Mouse (Mus musculus) CH12.LX (cell line): Measurements from ENCODE around the gene Spop.

Experiments used
- CTCF ChIP-seq, 2 experiments: IDR thresholded peaks in 1 of 2; conservative IDR thresholded peaks in 1 of 2; 2 replicates each; pipeline ENCODE4 v1.5.1; 2011 to 2012; ENCODE audit warnings: low read depth in 2 of 2, low read length in 2 of 2, improper control_type of control experiment in 1 of 2, inconsistent platforms in 1 of 2, mild to moderate bottlenecking in 1 of 2, moderate library complexity in 1 of 2
- HCFC1 ChIP-seq: IDR thresholded peaks from 2 replicates; pipeline ENCODE4 v1.6.1; 2012; ENCODE audit warnings: low read depth, mild to moderate bottlenecking, inconsistent platforms, low read length, improper control_type of control experiment
- USF1 ChIP-seq: IDR thresholded peaks from 2 replicates; pipeline ENCODE4 v1.6.1; 2014; ENCODE audit warnings: low read depth, mild to moderate bottlenecking, inconsistent platforms, low read length, improper control_type of control experiment
- ZKSCAN1 ChIP-seq: IDR thresholded peaks from 2 replicates; pipeline ENCODE4 v1.6.1; 2012; ENCODE audit warnings: low read depth, inconsistent platforms, low read length, improper control_type of control experiment, borderline replicate concordance
- ZNF384 ChIP-seq: IDR thresholded peaks from 2 replicates; pipeline ENCODE4 v1.6.1; 2012; ENCODE audit warnings: low read depth, low read length, improper control_type of control experiment, inconsistent platforms

- TF ChIP-seq CTCF (conservative IDR thresholded peaks at IDR 0.05 in 1 of 2, IDR thresholded peaks at IDR 0.05 in 1 of 2; ENCODE audit: low read depth in 2 of 2, low read length in 2 of 2) (no peak), USF1 (no peak), ZNF384 (no peak), ZKSCAN1 (no peak), HCFC1 (no peak)
Measured at GRCm38 (mm10) chr11:95402196-95402595, 11.7 kb upstream of the Spop start.
